Mouse (Mus musculus) erythroblast, adult 5-6 weeks (primary cell): ENCODE results near the gene Mdm2. TPM values are rescaled to one million over a fixed set of nuclear protein-coding genes. Genes with fewer than 3 reads are reported as not detected.
A peak's percentile ranks its signal among the peaks of the same experiment; 100 is the strongest.
"Not testable (repeated sequence)": the region's sequence is repeated elsewhere in the genome, so short reads cannot be mapped to it uniquely, and the experiment has no call there.

Experiments used
- ATAC-seq: replicated peaks from 2 replicates; pipeline ENCODE4 v1.8.0; 2016; ENCODE audit warnings: moderate number of reproducible peaks, mild to moderate bottlenecking, moderate TSS enrichment, inconsistent platforms; ENCODE audit not compliant: poor library complexity, low FRiP score, severe bottlenecking
- total RNA-seq, 2 experiments: library from RNA; stranded (forward) in 1 of 2; stranded (reverse) in 1 of 2; fragments of 150-400 nt in 1 of 2; fragments of 200-764, 138-1000 nt in 1 of 2; gene quantifications; 2 replicates each; pipeline versions ENCODE4 v1.2.3 to v1.2.4; 2015 to 2017; ENCODE audit warnings: low replicate concordance in 2 of 2

Gene Mdm2
- total RNA-seq, 2 experiments from 2014 or later, result 28.7 to 29.8 TPM

GRCm38 (mm10) chr10:117717583-117717982, 7.0 kb upstream of the Mdm2 start:
- no peak for ATAC-seq

- ATAC-seq, result no peak
These were observed 6.1 kb upstream of the Mdm2 start for GRCm38 (mm10) chr10:117716686-117717085.

DNA sequence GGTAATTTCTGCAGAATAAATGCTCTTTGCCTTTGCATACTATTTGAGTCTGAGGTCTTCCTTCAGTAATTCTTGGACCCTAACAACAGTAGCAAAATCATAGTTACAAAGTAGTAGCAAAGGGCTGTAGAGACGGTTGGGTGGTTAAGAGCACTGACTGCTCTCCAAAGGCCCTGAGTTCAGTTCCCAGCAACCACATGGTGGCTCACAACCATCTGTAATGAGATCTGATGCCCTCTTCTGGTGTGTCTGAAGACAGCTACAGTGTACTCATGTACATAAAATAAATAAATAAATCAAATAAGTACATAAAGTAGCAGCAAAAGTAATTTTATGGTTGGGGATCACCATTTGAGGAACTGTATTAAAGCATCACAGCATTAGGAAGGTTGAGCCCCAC, 5.1 kb upstream of the Mdm2 start:
- not testable (repeated sequence) for ATAC-seq

DNA sequence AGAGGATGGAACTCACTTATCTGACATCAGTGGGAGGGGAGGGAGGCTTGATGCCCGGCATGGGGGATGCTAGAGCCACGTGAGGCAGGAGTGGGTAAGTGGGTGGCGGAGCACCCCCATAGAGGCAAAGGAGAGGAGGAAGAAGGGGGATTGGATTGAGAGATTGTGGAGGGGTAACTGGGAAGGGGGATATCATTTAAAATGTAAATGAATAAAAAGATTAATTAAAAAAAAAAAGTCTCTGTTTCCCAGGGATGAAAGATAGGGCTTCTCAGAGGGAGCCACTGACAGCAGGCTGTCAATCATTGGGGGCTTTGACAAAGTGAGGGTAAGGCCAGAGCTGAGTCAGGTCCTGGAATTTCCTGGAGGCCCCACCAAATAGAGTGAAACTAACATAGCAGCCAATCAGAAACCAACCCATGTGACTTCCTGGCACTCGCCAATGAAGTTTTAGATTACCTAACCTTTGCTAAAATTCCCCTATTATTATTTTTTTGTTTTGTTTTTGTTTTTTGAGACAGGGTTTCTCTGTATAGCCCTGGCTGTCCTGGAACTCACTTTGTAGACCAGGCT, 4.5 kb upstream of the Mdm2 start:
- no peak for ATAC-seq

- ATAC-seq, result no peak
These were observed 3.5 kb upstream of the Mdm2 start for GRCm38 (mm10) chr10:117714048-117714545.

- no peak for ATAC-seq
These were observed 2.9 kb upstream of the Mdm2 start for GRCm38 (mm10) chr10:117713466-117713865.

GRCm38 (mm10) chr10:117712871-117713270, 2.3 kb upstream of the Mdm2 start:
- ATAC-seq, result no peak

DNA sequence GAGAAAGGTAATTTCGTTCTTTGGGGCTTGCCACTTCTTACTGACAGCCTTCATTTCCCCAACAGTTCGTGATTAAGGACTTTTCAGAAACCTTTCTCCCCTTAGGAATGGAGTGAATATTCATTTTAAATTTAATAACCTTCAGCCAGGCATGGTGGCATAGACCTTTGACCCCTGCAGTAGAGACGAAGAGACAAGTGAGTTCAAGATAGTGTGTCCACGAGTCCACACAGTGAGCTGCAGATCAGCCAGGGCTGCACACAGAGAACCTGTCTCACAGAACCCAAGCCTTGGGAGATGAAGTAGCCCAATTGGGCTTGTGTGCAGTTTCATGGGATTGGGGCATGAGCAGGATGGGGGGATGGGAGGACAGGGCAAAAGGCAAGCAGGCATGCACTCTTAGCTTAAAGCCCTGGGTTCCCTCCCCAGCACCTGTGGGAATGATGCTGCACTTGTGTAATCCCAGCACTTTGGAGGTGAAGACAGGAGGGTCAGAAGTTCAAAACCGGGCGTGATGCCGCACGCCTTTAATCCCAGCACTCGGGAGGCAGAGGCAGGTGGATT, 1.7 kb upstream of the Mdm2 start:
- ATAC-seq, result no peak

- ATAC-seq, result no peak
These were observed 850 bp upstream of the Mdm2 start for GRCm38 (mm10) chr10:117711408-117711807.

GRCm38 (mm10) chr10:117709930-117710603, 491 bp downstream of the Mdm2 start:
- peak; percentile 80 for ATAC-seq

- ATAC-seq, result peak; percentile 34; the same call in 1 of the 2 replicates
These were observed 1.2 kb downstream of the Mdm2 start for GRCm38 (mm10) chr10:117709326-117709830.

DNA sequence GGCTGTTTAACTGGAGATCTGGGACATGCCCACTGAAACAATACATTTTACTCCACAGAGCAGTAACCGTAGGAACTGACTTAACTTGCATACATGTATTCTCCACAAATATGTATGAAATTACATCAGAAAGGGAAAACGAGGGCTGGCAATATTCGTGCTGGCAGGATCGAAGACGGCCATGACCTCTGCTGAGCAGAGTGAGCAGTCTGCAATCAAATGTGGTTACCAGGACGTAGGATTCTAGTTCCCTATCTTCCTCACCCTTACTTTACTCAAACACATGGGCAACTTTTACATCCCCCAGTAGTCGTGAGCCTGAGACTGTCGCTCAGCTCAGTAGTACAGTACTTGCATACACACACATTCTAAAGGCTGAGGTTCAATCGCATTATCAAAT, 1.7 kb downstream of the Mdm2 start:
- no peak for ATAC-seq

- no peak for ATAC-seq
These were observed 2.2 kb downstream of the Mdm2 start for GRCm38 (mm10) chr10:117708376-117708775.

DNA sequence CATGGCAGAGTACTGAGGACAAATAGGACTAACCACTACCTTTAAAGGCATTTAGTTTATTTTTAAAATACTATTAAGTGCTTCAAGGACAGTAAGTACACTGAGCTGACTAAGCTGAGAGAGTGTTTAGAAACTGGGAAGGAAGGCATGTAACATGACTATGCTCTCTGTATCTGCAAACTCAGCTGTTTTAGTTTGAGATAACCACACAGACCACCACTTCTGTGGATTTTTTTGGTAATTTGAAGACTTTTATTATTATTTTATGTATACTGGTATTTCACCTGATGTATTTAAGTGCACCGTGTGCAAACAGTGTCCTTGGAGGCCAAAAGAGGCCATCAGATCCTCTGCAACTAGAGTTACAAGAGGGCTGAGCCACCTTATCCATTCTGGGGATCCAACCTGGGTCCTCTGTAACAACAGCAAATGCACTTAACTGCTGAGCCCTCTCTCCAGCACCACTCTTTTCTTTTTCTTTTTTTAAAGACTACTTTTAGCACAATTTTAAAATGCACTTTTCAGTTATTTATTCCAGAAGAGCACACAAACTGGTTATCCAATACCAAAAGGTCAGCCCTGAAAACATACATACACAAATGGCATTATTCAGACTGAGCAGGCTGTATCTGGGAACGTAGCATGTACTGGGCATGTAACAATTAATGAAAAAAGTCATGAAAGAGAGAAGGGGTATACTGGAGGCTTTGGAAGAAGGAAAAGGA, 3.3 kb downstream of the Mdm2 start:
- no peak for ATAC-seq

- ATAC-seq, result no peak
These were observed 4.1 kb downstream of the Mdm2 start for GRCm38 (mm10) chr10:117706440-117706839.

DNA sequence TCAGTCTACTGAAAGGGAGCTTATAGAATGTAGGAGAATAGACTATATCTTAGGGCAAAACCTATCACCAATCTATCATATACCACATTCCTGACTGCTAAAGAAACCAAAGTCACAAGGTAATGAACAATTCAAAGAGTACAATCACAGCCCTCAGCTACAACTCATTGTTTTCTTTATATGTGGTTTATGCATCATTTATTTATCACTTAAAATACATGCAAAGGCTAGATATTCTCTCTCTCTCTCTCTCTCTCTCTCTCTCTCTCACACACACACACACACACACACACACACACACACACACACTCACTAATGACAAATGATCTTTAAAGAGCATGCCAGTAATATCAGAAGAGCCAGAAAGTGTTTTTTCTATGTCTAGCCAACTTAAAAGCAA, 4.8 kb downstream of the Mdm2 start:
- ATAC-seq, result no peak

- ATAC-seq, result no peak
These were observed 5.6 kb downstream of the Mdm2 start for GRCm38 (mm10) chr10:117704964-117705335.

GRCm38 (mm10) chr10:117704314-117704963, 6.1 kb downstream of the Mdm2 start:
- not testable (repeated sequence) for ATAC-seq

GRCm38 (mm10) chr10:117703506-117703905, 7.1 kb downstream of the Mdm2 start:
- no peak for ATAC-seq
